Mouse (Mus musculus): ENCODE results near the gene Spata45. TPM values are rescaled to one million over a fixed set of nuclear protein-coding genes. Genes with fewer than 3 reads are reported as not detected.
"Not testable (repeated sequence)": the region's sequence is repeated elsewhere in the genome, so short reads cannot be mapped to it uniquely, and the experiment has no call there.

Gene Spata45
- polyA plus RNA-seq, 1 experiment, result not detected

DNA sequence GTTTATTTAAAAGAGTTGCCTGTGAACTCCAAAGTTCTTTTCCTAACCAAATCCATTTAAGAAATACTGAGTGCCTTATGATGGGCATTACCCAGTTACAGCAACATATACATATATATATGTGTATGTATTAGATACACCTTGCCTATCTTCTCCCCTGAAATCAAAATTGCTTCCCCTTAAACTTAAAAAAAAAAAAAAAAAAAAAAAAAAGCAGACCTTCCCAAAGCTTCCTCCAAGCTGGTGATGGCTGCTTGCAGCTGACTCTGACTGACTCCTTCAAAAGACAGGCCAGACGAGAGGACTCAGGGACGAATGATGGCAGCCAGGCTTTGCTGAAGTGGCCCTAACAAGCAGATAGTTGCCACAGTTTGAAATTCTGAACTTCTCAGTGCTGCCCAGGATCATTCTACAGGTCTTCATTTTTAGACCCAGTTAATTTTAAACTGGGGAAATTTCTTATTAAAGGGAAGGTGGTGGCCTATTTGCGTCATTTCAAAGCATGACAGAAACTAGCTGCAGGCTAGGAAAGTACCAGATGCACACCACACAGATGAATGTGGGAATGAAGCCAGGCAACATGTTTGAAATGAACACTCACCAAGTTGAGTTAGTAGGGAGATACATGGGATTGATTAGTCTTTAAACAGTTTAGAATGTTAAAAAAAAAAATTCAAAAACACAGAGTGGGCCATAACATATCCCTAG lies 16.1 kb upstream of the Spata45 start:
- Histone ChIP-seq H3K4me3 (replicated peaks) (no peak overlapping the region), H3K4me1 (peaks cover 20% of the 10 kb centered on the region), H3K36me3 (replicated peaks; ENCODE audit: low read length) (peaks cover 38% of the 10 kb centered on the region), H3K27me3 (replicated peaks) (no peaks in the 10 kb centered on the region), H3K9me3 (no peaks in the 10 kb centered on the region)
- no peak for TF ChIP-seq GATA1 (IDR thresholded peaks at IDR 0.05; ENCODE audit: borderline replicate concordance, low read length)
- no peak for TF ChIP-seq FLI1 (IDR thresholded peaks at IDR 0.05; ENCODE audit: low read length)

DNA sequence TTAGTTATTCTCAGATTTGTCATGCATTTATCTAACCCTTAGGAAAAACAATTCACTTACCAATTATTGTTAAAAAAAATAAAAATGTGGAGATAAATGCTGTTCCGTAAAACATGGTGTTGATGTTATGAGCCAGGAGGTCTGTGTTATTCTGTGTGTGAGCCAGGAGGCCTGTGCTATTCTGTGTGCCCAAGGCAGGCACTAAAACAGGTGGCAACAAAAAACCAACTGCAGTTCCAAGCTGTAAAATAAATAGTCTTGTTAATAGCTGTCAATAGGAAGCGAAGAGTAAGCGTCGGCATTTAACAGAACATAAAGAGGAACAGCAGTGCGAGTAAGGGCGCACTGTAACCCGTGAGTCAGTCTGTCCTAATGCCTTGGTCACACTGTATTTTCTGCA lies 15.4 kb upstream of the Spata45 start:
- no peak overlapping the region for H3K4me3 ChIP-seq (replicated peaks)
- peaks cover 36% of the 10 kb centered on the region for H3K36me3 ChIP-seq (replicated peaks; ENCODE audit: low read length)
- TF ChIP-seq GATA1 (IDR thresholded peaks at IDR 0.05; ENCODE audit: borderline replicate concordance, low read length), result no peak
- no peak for TF ChIP-seq FLI1 (IDR thresholded peaks at IDR 0.05; ENCODE audit: low read length)
- H3K9me3 ChIP-seq, result no peaks in the 10 kb centered on the region
- H3K4me1 ChIP-seq, result peaks cover 22% of the 10 kb centered on the region
- no peaks in the 10 kb centered on the region for H3K27me3 ChIP-seq (replicated peaks)

DNA sequence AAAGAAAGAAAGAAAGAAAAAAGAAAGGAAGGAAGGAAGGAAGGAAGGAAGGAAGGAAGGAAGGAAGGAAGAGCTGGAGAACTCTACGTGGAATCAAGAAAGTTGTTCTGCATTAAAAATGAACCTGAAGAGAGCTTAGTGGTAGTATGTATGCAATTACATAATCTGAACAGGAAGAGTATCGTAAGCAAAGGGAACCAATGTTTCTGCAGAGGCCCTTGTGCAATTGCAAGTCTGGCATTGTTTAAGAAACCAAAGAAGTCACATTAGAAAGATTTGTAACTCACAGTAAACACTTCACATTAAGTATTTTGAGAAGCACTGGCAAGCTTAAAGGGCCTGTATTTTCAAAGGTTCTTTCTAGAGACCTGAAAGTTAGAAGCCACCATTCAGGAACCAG lies 13.3 kb upstream of the Spata45 start:
- Histone ChIP-seq H3K4me1 (peaks cover 34% of the 10 kb centered on the region), H3K4me3 (replicated peaks) (no peak overlapping the region), H3K36me3 (replicated peaks; ENCODE audit: low read length) (peaks cover 29% of the 10 kb centered on the region), H3K9me3 (no peaks in the 10 kb centered on the region), H3K27me3 (replicated peaks) (no peaks in the 10 kb centered on the region)
- TF ChIP-seq FLI1 (IDR thresholded peaks at IDR 0.05; ENCODE audit: low read length) (no peak), GATA1 (IDR thresholded peaks at IDR 0.05; ENCODE audit: borderline replicate concordance, low read length) (no peak)

DNA sequence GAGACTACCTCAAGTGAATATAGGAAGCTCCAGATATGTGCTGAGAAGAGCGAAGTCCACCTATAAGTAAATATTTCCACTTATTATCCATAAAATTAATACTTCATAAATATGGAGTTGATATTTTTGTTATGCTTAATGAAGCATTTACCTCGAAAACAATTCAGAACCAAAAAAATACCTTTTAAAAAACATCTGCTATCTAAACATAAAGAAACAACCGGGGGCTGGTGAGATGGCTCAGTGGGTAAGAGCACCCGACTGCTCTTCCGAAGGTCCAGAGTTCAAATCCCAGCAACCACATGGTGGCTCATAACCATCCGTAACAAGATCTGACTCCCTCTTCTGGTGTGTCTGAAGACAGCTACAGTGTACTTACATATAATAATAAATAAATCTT lies 12.6 kb upstream of the Spata45 start:
- not testable (repeated sequence) for H3K4me3 ChIP-seq (replicated peaks); H3K27me3 ChIP-seq (replicated peaks); H3K9me3 ChIP-seq
- Histone ChIP-seq H3K36me3 (replicated peaks; ENCODE audit: low read length) (peaks cover 27% of the 10 kb centered on the region), H3K4me1 (peaks cover 34% of the 10 kb centered on the region)

DNA sequence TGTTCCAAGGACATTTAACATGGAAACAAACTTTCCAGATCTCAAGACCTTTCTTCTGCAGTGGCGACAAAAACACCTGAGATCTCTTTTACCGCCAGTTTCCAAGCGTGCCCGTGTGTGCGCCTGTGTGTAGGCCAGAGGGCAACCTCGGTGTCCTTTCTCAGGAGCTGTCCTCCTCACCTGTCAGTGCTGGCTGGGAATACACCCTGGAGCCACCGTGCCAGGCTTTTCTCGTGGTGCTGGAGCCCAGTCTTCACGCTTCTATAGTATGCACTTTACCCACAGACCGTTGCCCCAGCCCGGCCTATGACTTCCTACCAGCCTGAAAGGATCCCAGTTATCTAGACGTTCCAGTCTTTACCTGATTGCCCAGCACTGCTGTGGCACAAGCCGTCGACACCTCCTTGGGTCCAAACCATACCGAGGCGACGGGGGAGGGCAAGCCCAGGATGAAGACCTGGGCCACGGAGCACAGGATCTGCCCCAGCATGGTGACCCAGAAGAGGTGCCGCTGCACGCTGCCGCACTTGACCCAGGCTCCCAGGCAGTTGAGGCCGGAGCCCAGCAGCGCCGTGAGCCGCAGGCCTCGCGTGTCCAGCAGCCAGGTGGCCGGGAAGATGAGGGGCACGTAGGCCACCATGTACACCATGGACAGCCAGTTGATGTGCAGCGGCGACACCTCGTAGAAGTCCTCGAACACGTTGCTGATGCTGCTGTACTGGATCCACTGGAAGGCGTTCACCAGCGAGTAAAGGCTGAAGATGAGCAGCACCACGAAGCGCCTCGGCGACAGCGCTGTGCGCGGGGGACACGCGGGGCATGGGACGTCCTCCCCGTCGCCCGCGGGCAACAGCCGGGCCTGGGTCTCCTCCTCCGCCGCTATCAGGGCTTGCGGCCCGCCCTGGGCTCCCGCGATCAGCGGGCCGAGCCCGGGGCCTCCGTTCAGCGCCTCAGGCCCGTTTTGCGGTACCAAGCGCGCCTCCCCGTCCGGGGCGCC lies 11.1 kb upstream of the Spata45 start:
- TF ChIP-seq FLI1 (IDR thresholded peaks at IDR 0.05; ENCODE audit: low read length) (no peak), GATA1 (IDR thresholded peaks at IDR 0.05; ENCODE audit: borderline replicate concordance, low read length) (no peak)
- peak overlapping the region; percentile 94 for H3K4me3 ChIP-seq (replicated peaks)
- peaks cover 34% of the 10 kb centered on the region for H3K4me1 ChIP-seq
- H3K27me3 ChIP-seq (replicated peaks), result no peaks in the 10 kb centered on the region
- no peaks in the 10 kb centered on the region for H3K9me3 ChIP-seq
- H3K36me3 ChIP-seq (replicated peaks; ENCODE audit: low read length), result peaks cover 18% of the 10 kb centered on the region

DNA sequence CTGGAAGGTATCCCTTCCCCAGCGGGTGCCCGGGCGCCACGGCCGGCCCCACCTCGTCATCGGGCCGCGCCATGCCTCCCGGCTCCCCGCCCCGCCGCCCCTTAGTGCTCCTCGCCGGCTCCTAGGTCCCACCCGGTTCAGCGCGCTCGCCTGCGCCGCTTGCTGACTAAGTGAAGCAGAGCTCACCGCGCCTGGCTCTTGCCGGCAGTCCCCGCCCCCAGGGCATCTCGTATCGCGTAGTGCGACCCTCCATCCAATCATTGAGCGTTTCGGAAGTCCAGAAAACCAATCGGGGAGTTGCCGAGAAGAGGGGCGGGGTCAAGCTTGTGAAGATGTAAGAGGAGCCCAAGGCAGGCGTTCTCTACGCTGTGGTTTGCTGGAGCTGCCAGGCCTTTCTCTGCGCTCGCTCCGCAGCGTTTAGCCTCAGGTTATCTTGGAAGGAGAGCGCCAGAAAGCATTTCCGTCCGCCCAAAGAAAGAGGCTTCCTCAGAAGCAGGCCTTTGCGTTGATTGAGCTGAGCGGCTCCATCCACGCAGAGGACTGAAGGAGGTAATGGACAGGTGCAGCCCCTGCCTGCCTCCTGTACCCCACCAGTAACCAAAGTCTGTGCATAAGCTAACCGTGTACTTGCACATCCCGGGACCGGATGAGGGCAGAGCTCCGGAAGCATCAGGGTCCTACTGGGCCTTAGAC lies 10.3 kb upstream of the Spata45 start, which contains the start of gene Flvcr1:
TSS of gene Flvcr1 (minus strand) at position 138 of the 693 bp plus-strand sequence.
- no peaks in the 10 kb centered on the region for H3K27me3 ChIP-seq (replicated peaks)
- no peak for TF ChIP-seq GATA1 (IDR thresholded peaks at IDR 0.05; ENCODE audit: borderline replicate concordance, low read length)
- no peak for TF ChIP-seq FLI1 (IDR thresholded peaks at IDR 0.05; ENCODE audit: low read length)

DNA sequence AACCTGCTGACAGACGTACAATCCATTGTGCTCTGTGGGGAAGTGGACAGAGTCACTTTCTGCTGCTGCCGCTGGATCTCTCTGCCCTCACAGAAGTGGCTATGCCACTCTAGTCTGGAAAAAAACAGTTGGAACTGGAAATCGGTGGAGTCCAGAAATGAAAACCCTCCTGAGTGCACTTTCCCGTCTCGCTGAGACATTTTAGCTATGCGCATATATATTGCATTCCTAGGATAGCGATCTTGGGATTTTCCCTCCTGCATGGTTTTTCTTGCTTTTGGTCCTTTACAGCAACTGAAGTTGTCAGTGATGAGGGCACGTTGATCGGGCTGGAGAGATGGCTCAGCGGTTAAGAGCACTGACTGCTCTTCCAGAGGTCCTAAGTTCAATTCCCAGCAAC lies 6.3 kb upstream of the Spata45 start:
- TF ChIP-seq GATA1 (IDR thresholded peaks at IDR 0.05; ENCODE audit: borderline replicate concordance, low read length), result no peak
- peaks cover 31% of the 10 kb centered on the region for H3K4me1 ChIP-seq
- no peaks in the 10 kb centered on the region for H3K9me3 ChIP-seq
- H3K36me3 ChIP-seq (replicated peaks; ENCODE audit: low read length), result no peaks in the 10 kb centered on the region
- peaks cover 6% of the 10 kb centered on the region for H3K27me3 ChIP-seq (replicated peaks)
- H3K4me3 ChIP-seq (replicated peaks), result no peak overlapping the region

More for the DNA sequence above, 10.3 kb upstream of the Spata45 start, which contains the start of gene Flvcr1:
- Histone ChIP-seq H3K36me3 (replicated peaks; ENCODE audit: low read length) (peaks cover 9% of the 10 kb centered on the region), H3K9me3 (no peaks in the 10 kb centered on the region), H3K4me3 (replicated peaks) (peak within 1 kb of the TSS; percentile 94), H3K4me1 (peaks cover 41% of the 10 kb centered on the region)

DNA sequence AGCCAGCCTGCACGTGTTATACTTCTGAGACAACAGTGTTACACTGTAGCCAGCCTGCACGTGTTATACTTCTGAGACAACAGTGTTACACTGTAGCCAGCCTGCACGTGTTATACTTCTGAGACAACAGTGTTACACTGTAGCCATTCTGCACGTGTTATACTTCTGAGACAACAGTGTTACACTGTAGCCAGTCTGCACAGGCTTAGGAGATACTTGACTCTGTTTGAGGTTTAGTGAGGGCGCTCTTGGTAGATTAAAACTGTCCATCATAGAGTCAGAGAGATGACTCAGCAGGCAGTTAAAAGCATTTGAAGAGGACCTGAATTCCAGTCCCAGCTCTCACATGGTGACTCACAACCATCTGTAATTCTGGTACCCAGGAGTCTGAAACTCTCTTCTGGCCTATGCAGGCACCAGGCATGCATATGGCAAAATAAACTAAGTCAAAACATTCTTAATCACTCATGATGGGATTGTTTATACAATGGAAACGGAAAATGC lies 5.5 kb upstream of the Spata45 start:
- H3K36me3 ChIP-seq (replicated peaks; ENCODE audit: low read length); H3K9me3 ChIP-seq; H3K27me3 ChIP-seq (replicated peaks); H3K4me3 ChIP-seq (replicated peaks): not testable (repeated sequence)
- peaks cover 27% of the 10 kb centered on the region for H3K4me1 ChIP-seq

DNA sequence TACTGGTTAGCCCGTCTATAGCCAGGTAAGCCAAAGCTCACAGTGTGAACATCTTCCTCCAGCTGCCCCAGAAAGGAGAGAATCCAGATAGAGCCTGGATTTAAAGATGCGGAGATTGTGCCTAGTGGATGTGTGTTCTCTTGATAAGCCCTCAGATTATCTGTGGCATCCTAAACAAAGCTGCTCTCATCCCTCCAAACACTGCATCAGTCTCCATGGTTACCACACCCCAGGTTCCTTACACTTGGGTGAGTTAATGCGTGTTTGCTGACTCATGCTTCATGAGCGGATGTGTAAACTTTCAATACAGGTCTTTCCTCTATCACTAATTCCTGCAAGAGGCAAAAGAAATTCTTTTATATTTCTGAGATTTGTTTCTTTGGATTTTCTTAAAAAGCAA lies 790 bp upstream of the Spata45 start:
- H3K9me3 ChIP-seq, result no peaks in the 10 kb centered on the region
- H3K4me1 ChIP-seq, result peaks cover 14% of the 10 kb centered on the region
- H3K36me3 ChIP-seq (replicated peaks; ENCODE audit: low read length), result no peaks in the 10 kb centered on the region
- H3K4me3 ChIP-seq (replicated peaks), result no peak overlapping the region
- peaks cover 16% of the 10 kb centered on the region for H3K27me3 ChIP-seq (replicated peaks)
- TF ChIP-seq GATA1 (IDR thresholded peaks at IDR 0.05; ENCODE audit: borderline replicate concordance, low read length) (no peak), FLI1 (IDR thresholded peaks at IDR 0.05; ENCODE audit: low read length) (no peak)

Measured in megakaryocyte, embryonic 14.5 days (primary cell).